ENCODE assay signal across 9 mouse cellular contexts in genomic region chr3:134237113-134237805, GRCm38 (mm10). TPM values are rescaled to one million over a fixed set of nuclear protein-coding genes. Genes with fewer than 3 reads are reported as not detected.
DNase-seq lines count a peak whose midpoint lies in the region; ATAC-seq lines count a peak whose summit lies in the region.
"Had no signal": no experiment of that assay in that cellular context is flagged by ENCODE, and none has a peak within 500 bp of the region (broad histone marks: within the 10 kb centered on the region; RNA-seq: fewer than 3 reads in every experiment).

No protein-coding gene starts in this region.

- no peaks in the 10 kb centered on the region for H3K27me3 ChIP-seq in heart, embryonic 12.5 days (replicated peaks)
- no peaks in the 10 kb centered on the region for H3K27me3 ChIP-seq in hindbrain, embryonic 15.5 days
- no peaks in the 10 kb centered on the region for H3K27me3 ChIP-seq in neural tube, embryonic 11.5 days (ENCODE audit: control insufficient read depth, insufficient read depth, low read length)

- no peaks in the 10 kb centered on the region for H3K36me3 ChIP-seq in heart, embryonic 12.5 days
- H3K36me3 ChIP-seq in hindbrain, embryonic 15.5 days, result no peaks in the 10 kb centered on the region
- H3K36me3 ChIP-seq in neural tube, embryonic 11.5 days (ENCODE audit: control insufficient read depth, insufficient read depth, low read length), result no peaks in the 10 kb centered on the region
- H3K36me3 ChIP-seq: liver, embryonic 13.5 days had no signal

- WGBS in heart, embryonic 12.5 days, result 47% methylated on average over 3 of the region's 3 CpGs
- 17% methylated on average over 3 of the region's 3 CpGs for WGBS in hindbrain, embryonic 15.5 days
- WGBS in neural tube, embryonic 11.5 days, result 40% methylated on average over 3 of the region's 3 CpGs

- H3K9ac ChIP-seq in heart, embryonic 12.5 days, result no peak overlapping the region
- peak overlapping the region; percentile 47 for H3K9ac ChIP-seq in hindbrain, embryonic 15.5 days
- peak overlapping the region; percentile 61 for H3K9ac ChIP-seq in neural tube, embryonic 11.5 days (ENCODE audit: low read length)
- H3K9ac ChIP-seq: liver, embryonic 13.5 days had no signal

- intact Hi-C loops in heart, postnatal 10 days (cut with DNase I), result loop anchor here (5.0 kb wide), 1 partner anchor 1145 kb away; the partner anchor contains the start of genes Gstcd and Ints12
- intact Hi-C loops in left cerebral cortex, postnatal 14 days (cut with DNase I), result loop anchor here (5.0 kb wide), 2 partner anchors 140 to 360 kb away; no protein-coding TSS in a partner anchor

- H3K27ac ChIP-seq in heart, embryonic 12.5 days (ENCODE audit: poor library complexity, severe bottlenecking), result no peak overlapping the region
- H3K27ac ChIP-seq in hindbrain, embryonic 15.5 days (replicated peaks), result peak overlapping the region; percentile 98
- peak overlapping the region; percentile 98 for H3K27ac ChIP-seq in neural tube, embryonic 11.5 days (ENCODE audit: low read depth, low read length)
- H3K27ac ChIP-seq: liver, embryonic 13.5 days had no signal

- no peak for DNase-seq in heart, postnatal 10 days
- peak; percentile 24 for DNase-seq in embryo, embryonic 11 days
- peak; percentile 26 for DNase-seq in neural tube, embryonic 11.5 days (ENCODE audit: low spot score)
- DNase-seq in layer of hippocampus, postnatal 25 days (ENCODE audit: extremely low spot score in 1 of 2, low spot score in 1 of 2), result no peak
- DNase-seq in left cerebral cortex, postnatal 14 days (ENCODE audit: low spot score in 2 of 2), result no peak
- DNase-seq: liver, embryonic 13.5 days had no signal

- H3K4me3 ChIP-seq in heart, embryonic 12.5 days, result peak overlapping the region; percentile 68
- H3K4me3 ChIP-seq in hindbrain, embryonic 15.5 days, result peak overlapping the region; percentile 68
- peak overlapping the region; percentile 64 for H3K4me3 ChIP-seq in neural tube, embryonic 11.5 days (ENCODE audit: low read depth, low read length)

- no peaks in the 10 kb centered on the region for H3K9me3 ChIP-seq in heart, embryonic 12.5 days (replicated peaks)
- no peaks in the 10 kb centered on the region for H3K9me3 ChIP-seq in hindbrain, embryonic 15.5 days
- H3K9me3 ChIP-seq in neural tube, embryonic 11.5 days (ENCODE audit: control insufficient read depth, low read length), result no peaks in the 10 kb centered on the region
- H3K9me3 ChIP-seq: liver, embryonic 13.5 days had no signal

- H3K4me2 ChIP-seq in heart, embryonic 12.5 days, result peak overlapping the region; percentile 66
- H3K4me2 ChIP-seq in hindbrain, embryonic 15.5 days, result peak overlapping the region; percentile 84
- peak overlapping the region; percentile 78 for H3K4me2 ChIP-seq in neural tube, embryonic 11.5 days (ENCODE audit: low read depth)

- peaks cover 15% of the 10 kb centered on the region for H3K4me1 ChIP-seq in heart, embryonic 12.5 days (replicated peaks)
- H3K4me1 ChIP-seq in hindbrain, embryonic 15.5 days (replicated peaks), result peaks cover 18% of the 10 kb centered on the region
- H3K4me1 ChIP-seq in neural tube, embryonic 11.5 days (ENCODE audit: control insufficient read depth, insufficient read depth, low read length), result no peaks in the 10 kb centered on the region

- no peak for ATAC-seq in heart, embryonic 12.5 days (ENCODE audit: insufficient number of reproducible peaks, low FRiP score)
- no peak for ATAC-seq in hindbrain, embryonic 15.5 days (ENCODE audit: low FRiP score, low read depth)
- ATAC-seq in neural tube, embryonic 11.5 days (ENCODE audit: insufficient read depth, low FRiP score, low TSS enrichment), result no peak
- ATAC-seq in CD4-positive, CD25-positive, alpha-beta regulatory T cell, adult 4 months, result no peak

RNA-seq across cellular contexts. Expression of gene Cxxc4, which starts 1.0 kb away (rescaled TPM):
- polyA plus RNA-seq in heart, embryonic 12.5 days (2016; fragmentation: Nextera tagmentation; extraction: Ambion mirVana), result 4.3 and 4.6 TPM in 2 replicates
- total RNA-seq in heart, postnatal 10 days (2021), result 1 to 10 TPM; 2.3 to 2.7 TPM
- 26.5 and 27.5 TPM in 2 replicates for polyA plus RNA-seq in hindbrain, embryonic 15.5 days (2015; fragmentation: Nextera tagmentation; extraction: Ambion mirVana)
- polyA plus RNA-seq in neural tube, embryonic 11.5 days (2014; fragmentation: Nextera tagmentation; extraction: Ambion mirVana), result 25.2 and 26.6 TPM in 2 replicates
- not detected for polyA plus RNA-seq in CD4-positive, CD25-positive, alpha-beta regulatory T cell, adult 4 months (2017; shearing (Covaris generic))
- total RNA-seq in layer of hippocampus, postnatal 25 days (2021), result 10 to 100 TPM; 12.6 to 13.1 TPM
- 10 to 100 TPM; 29.1 to 30.6 TPM for total RNA-seq in left cerebral cortex, postnatal 14 days (2021)

Comparison
In these comparisons a context has a peak if more than half of its experiments do, and no peak if none do; other contexts are left out.
1. DNase-seq: peak in embryo, embryonic 11 days (single experiment) and neural tube, embryonic 11.5 days (single experiment); none in heart, postnatal 10 days (0 of 2), layer of hippocampus, postnatal 25 days (0 of 2) and left cerebral cortex, postnatal 14 days (0 of 2).
2. Peak in every context shown above with its lines, with median percentiles within 50 percentile points of each other: H3K4me2 ChIP-seq and H3K4me3 ChIP-seq.